23 mouse cellular contexts compared by ENCODE assay signal in genomic region chr10:75020271-75020670, GRCm38 (mm10). TPM values are rescaled to one million over a fixed set of nuclear protein-coding genes. Genes with fewer than 3 reads are reported as not detected.
DNase-seq lines count a peak whose midpoint lies in the region; ATAC-seq lines count a peak whose summit lies in the region.
"Had no signal": no experiment of that assay in that cellular context is flagged by ENCODE, and none has a peak within 500 bp of the region (broad histone marks: within the 10 kb centered on the region; RNA-seq: fewer than 3 reads in every experiment).

No protein-coding gene starts in this region.

- H3K27ac ChIP-seq in forebrain, embryonic 11.5 days (ENCODE audit: low read depth, low read length), result no peak overlapping the region
- no peak overlapping the region for H3K27ac ChIP-seq in forebrain, embryonic 15.5 days (replicated peaks)
- H3K27ac ChIP-seq: forebrain, embryonic 10.5 days; heart, embryonic 15.5 days; hindbrain, embryonic 10.5 days; hindbrain, embryonic 13.5 days had no signal

- no peaks in the 10 kb centered on the region for H3K27me3 ChIP-seq in forebrain, embryonic 11.5 days (ENCODE audit: control insufficient read depth, insufficient read depth, low read length)
- no peaks in the 10 kb centered on the region for H3K27me3 ChIP-seq in forebrain, embryonic 15.5 days
- H3K27me3 ChIP-seq: Patski had no signal

- 0 out of 2 replicates have a peak, but pooled peaks have one; percentile 10 for ATAC-seq in forebrain, embryonic 11.5 days (replicated peaks; ENCODE audit: low FRiP score)
- ATAC-seq in forebrain, embryonic 15.5 days (replicated peaks), result no peak
- ATAC-seq: Patski had no signal

- no peaks in the 10 kb centered on the region for H3K4me1 ChIP-seq in forebrain, embryonic 11.5 days (replicated peaks; ENCODE audit: control insufficient read depth, insufficient read depth, low read length)
- H3K4me1 ChIP-seq in forebrain, embryonic 15.5 days, result 0 out of 2 replicates have a peak, but pooled peaks cover 3% of the 10 kb centered on the region
- H3K4me1 ChIP-seq: heart, embryonic 12.5 days; heart, embryonic 15.5 days had no signal

- no peaks in the 10 kb centered on the region for H3K9me3 ChIP-seq in forebrain, embryonic 11.5 days (ENCODE audit: control insufficient read depth, low read length)
- no peaks in the 10 kb centered on the region for H3K9me3 ChIP-seq in forebrain, embryonic 15.5 days
- H3K9me3 ChIP-seq: forebrain, embryonic 10.5 days; heart, embryonic 15.5 days; hindbrain, embryonic 10.5 days; hindbrain, embryonic 13.5 days had no signal

- no peaks in the 10 kb centered on the region for H3K36me3 ChIP-seq in forebrain, embryonic 11.5 days (ENCODE audit: control insufficient read depth, insufficient read depth, low read length)
- H3K36me3 ChIP-seq in forebrain, embryonic 15.5 days, result no peaks in the 10 kb centered on the region
- H3K36me3 ChIP-seq: forebrain, embryonic 10.5 days; heart, embryonic 12.5 days; heart, embryonic 15.5 days had no signal

- no peak overlapping the region for H3K4me2 ChIP-seq in forebrain, embryonic 11.5 days (ENCODE audit: low read depth, low read length, severe bottlenecking)
- H3K4me2 ChIP-seq in forebrain, embryonic 15.5 days (replicated peaks), result no peak overlapping the region
- H3K4me2 ChIP-seq: heart, embryonic 12.5 days; heart, embryonic 15.5 days; hindbrain, embryonic 13.5 days had no signal

- no peak for DNase-seq in forebrain, embryonic 11.5 days (ENCODE audit: low spot score)
- peak; percentile 60 to 64 for DNase-seq in lung, adult 18-20 months
- no peak for DNase-seq in lung, postnatal 10 days
- peak; percentile 13 for DNase-seq in lung, postnatal 25 days (ENCODE audit: low spot score)
- no peak for DNase-seq in lung, postnatal 4 days
- DNase-seq: adrenal gland, postnatal 10 days; adrenal gland, postnatal 36 days; cerebellum, adult 18-20 months; cerebellum, adult 9-10 months; cerebellum, postnatal 14 days; gastrocnemius, postnatal 25 days; heart, adult 18-20 months; heart, postnatal 10 days; heart, postnatal 36 days had no signal

- H3K9ac ChIP-seq in forebrain, embryonic 11.5 days (ENCODE audit: low read length), result no peak overlapping the region
- H3K9ac ChIP-seq in forebrain, embryonic 15.5 days (replicated peaks), result no peak overlapping the region
- H3K9ac ChIP-seq: heart, embryonic 12.5 days; heart, embryonic 15.5 days; hindbrain, embryonic 13.5 days had no signal

- no peak overlapping the region for H3K4me3 ChIP-seq in forebrain, embryonic 11.5 days (ENCODE audit: low read depth, low read length)
- H3K4me3 ChIP-seq in forebrain, embryonic 15.5 days, result no peak overlapping the region
- H3K4me3 ChIP-seq: forebrain, embryonic 10.5 days; heart, embryonic 12.5 days; heart, embryonic 15.5 days; hindbrain, embryonic 10.5 days; hindbrain, embryonic 13.5 days had no signal

- WGBS in forebrain, embryonic 11.5 days, result 74% methylated on average over 2 of the region's 2 CpGs
- 70% methylated on average over 2 of the region's 2 CpGs for WGBS in forebrain, embryonic 15.5 days

RNA-seq across cellular contexts. Expression of gene Rsph14, which starts 12.1 kb away (rescaled TPM):
- not detected in 2 replicates for polyA plus RNA-seq in forebrain, embryonic 11.5 days (2014; fragmentation: Nextera tagmentation; extraction: Ambion mirVana)
- 0.23 and 0.76 TPM in 2 replicates for polyA plus RNA-seq in forebrain, embryonic 15.5 days (2015; fragmentation: Nextera tagmentation; extraction: Ambion mirVana)
- polyA plus RNA-seq: embryonic facial prominence, embryonic 11.5 days; forebrain, embryonic 10.5 days; forebrain, embryonic 14.5 days; heart, embryonic 12.5 days; heart, embryonic 15.5 days; Patski had no signal

RNA-seq across cellular contexts. Expression of gene Rab36, which starts 16.6 kb away (rescaled TPM):
- 10.8 and 11.9 TPM in 2 replicates for polyA plus RNA-seq in forebrain, embryonic 11.5 days (2014; fragmentation: Nextera tagmentation; extraction: Ambion mirVana)
- polyA plus RNA-seq in forebrain, embryonic 15.5 days (2015; fragmentation: Nextera tagmentation; extraction: Ambion mirVana), result 13.3 and 13.7 TPM in 2 replicates

RNA-seq across cellular contexts. Expression of gene Bcr, which starts 40.1 kb away (rescaled TPM):
- 11.7 and 13.4 TPM in 2 replicates for polyA plus RNA-seq in forebrain, embryonic 11.5 days (2014; fragmentation: Nextera tagmentation; extraction: Ambion mirVana)
- 15.7 and 16.3 TPM in 2 replicates for polyA plus RNA-seq in forebrain, embryonic 15.5 days (2015; fragmentation: Nextera tagmentation; extraction: Ambion mirVana)

RNA-seq across cellular contexts. Expression of gene Gnaz, which starts 53.3 kb away (rescaled TPM):
- 10.2 and 10.8 TPM in 2 replicates for polyA plus RNA-seq in forebrain, embryonic 11.5 days (2014; fragmentation: Nextera tagmentation; extraction: Ambion mirVana)
- polyA plus RNA-seq in forebrain, embryonic 15.5 days (2015; fragmentation: Nextera tagmentation; extraction: Ambion mirVana), result 40.9 and 44.9 TPM in 2 replicates

Comparison
In these comparisons a context has a peak if more than half of its experiments do, and no peak if none do; other contexts are left out.
1. DNase-seq: peak in lung, adult 18-20 months (2 of 2) and lung, postnatal 25 days (single experiment); none in forebrain, embryonic 11.5 days (single experiment), lung, postnatal 10 days (single experiment) and lung, postnatal 4 days (0 of 2).